Mouse (Mus musculus) midbrain, embryonic 13.5 days (tissue): ENCODE measurements around the gene Slc25a15. TPM values are rescaled to one million over a fixed set of nuclear protein-coding genes. Genes with fewer than 3 reads are reported as not detected.

Experiments
- polyA plus RNA-seq: library from polyadenylated mRNA; unstranded; fragments of >200 nt; fragmentation: Nextera tagmentation; extraction: Ambion mirVana; gene quantifications from 2 replicates; pipeline ENCODE4 v1.2.1, GENCODE M21; 2015

Gene Slc25a15
- polyA plus RNA-seq, 1 experiment from 2014 or later = 8.5 TPM

Other genes starting within 250 kb of the Slc25a15 start
- gene Nek3, start 232.2 kb downstream of the Slc25a15 start, polyA plus RNA-seq = 8.9 and 9.1 TPM in 2 replicates
- gene Ckap2, start 212.8 kb downstream of the Slc25a15 start, polyA plus RNA-seq = 26.8 and 27.5 TPM in 2 replicates
- gene Vps36, start 205.8 kb downstream of the Slc25a15 start, polyA plus RNA-seq = 39.9 and 43.2 TPM in 2 replicates
- gene Thsd1, start 171.3 kb downstream of the Slc25a15 start, polyA plus RNA-seq = 6.1 and 6.9 TPM in 2 replicates
- gene Tpte, start 115.2 kb downstream of the Slc25a15 start, polyA plus RNA-seq = not detected in 2 replicates
- 36.7 and 36.8 TPM in 2 replicates for gene Mrps31, start 12.8 kb upstream of the Slc25a15 start, polyA plus RNA-seq